In genomic region chr11:90687040-90687439, GRCm38 (mm10) we compare ENCODE assay signal across 8 mouse cellular contexts. TPM values are rescaled to one million over a fixed set of nuclear protein-coding genes. Genes with fewer than 3 reads are reported as not detected.
DNase-seq lines count a peak whose midpoint lies in the region; ATAC-seq and TF ChIP-seq lines count a peak whose summit lies in the region.

No protein-coding gene starts in this region.

- H3K9ac ChIP-seq in ES-E14 (ENCODE audit: insufficient read depth, low read depth, low read length, poor library complexity, severe bottlenecking) = peak overlapping the region; percentile 83
- peak overlapping the region; percentile 81 for H3K9ac ChIP-seq in liver, embryonic 15.5 days

- no peaks in the 10 kb centered on the region for H3K9me3 ChIP-seq in ES-E14 (ENCODE audit: control insufficient read depth, insufficient read depth, low read depth, low read length)
- H3K9me3 ChIP-seq in liver, embryonic 15.5 days (replicated peaks) = no peaks in the 10 kb centered on the region

- in situ Hi-C loops in ES-E14 (cut with MboI; ENCODE audit: low sequenced_read_pairs in 2 of 2, unreplicated experiment in 2 of 2) = no loop called here

- ATAC-seq in liver, embryonic 15.5 days (ENCODE audit: insufficient read depth) = peak; percentile 79

- intact Hi-C loops in gastrocnemius, postnatal 14 days (cut with DNase I; ENCODE audit: low total_unique reads) = no loop called here

- H3K36me3 ChIP-seq in ES-E14 (ENCODE audit: control insufficient read depth, insufficient read depth, low read length, poor library complexity, severe bottlenecking) = no peaks in the 10 kb centered on the region
- H3K36me3 ChIP-seq in liver, embryonic 15.5 days (replicated peaks) = peaks cover 27% of the 10 kb centered on the region

- DNase-seq in gastrocnemius, postnatal 10 days = peak; percentile 12
- DNase-seq in gastrocnemius, postnatal 14 days = no peak
- no peak for DNase-seq in ES-E14 (ENCODE audit: low read depth, low spot score)
- peak; percentile 8 for DNase-seq in forelimb bud, embryonic 11.5 days (ENCODE audit: low read depth, low spot score)
- DNase-seq in B cell, adult 2 months = no peak
- no peak for DNase-seq in layer of hippocampus, adult 8-10 months (ENCODE audit: low spot score in 2 of 2)
- DNase-seq in gastrocnemius, adult 8-10 months (ENCODE audit: low spot score in 2 of 2) = no peak

- H3K4me2 ChIP-seq in liver, embryonic 15.5 days = peak overlapping the region; percentile 94

- under 1% methylated on average over 17 of the region's 17 CpGs for WGBS in liver, embryonic 15.5 days (ENCODE audit: insufficient replicate concordance)

- H3K27me3 ChIP-seq in liver, embryonic 15.5 days = no peaks in the 10 kb centered on the region

- peaks cover 2 to 3% of the 10 kb centered on the region in 2 experiments; a peak in 1 of 4 replicates for H3K4me1 ChIP-seq in ES-E14 (ENCODE audit: control insufficient read depth in 2 of 2, insufficient read depth in 2 of 2, low read length in 2 of 2, poor library complexity in 1 of 2)
- peaks cover 49% of the 10 kb centered on the region for H3K4me1 ChIP-seq in liver, embryonic 15.5 days (replicated peaks)

- H3K27ac ChIP-seq in ES-E14 (ENCODE audit: insufficient read depth, low read depth, low read length, poor library complexity, severe bottlenecking) = no peak overlapping the region
- peak overlapping the region; percentile 81 for H3K27ac ChIP-seq in liver, embryonic 15.5 days (replicated peaks)

- H3K4me3 ChIP-seq in ES-E14 (ENCODE audit: insufficient read depth in 1 of 2, low read depth in 1 of 2, low read length in 2 of 2, poor library complexity in 1 of 2, severe bottlenecking in 1 of 2) = peak overlapping the region; percentile 85 to 90
- H3K4me3 ChIP-seq in liver, embryonic 15.5 days (replicated peaks) = peak overlapping the region; percentile 84

TF ChIP-seq in ES-E14, 5 proteins besides CTCF, POLR2A, EP300 and RAD21:
- TF ChIP-seq ZC3H11A (IDR thresholded peaks at IDR 0.05; ENCODE audit: borderline replicate concordance, low read depth, low read length) (no peak), HCFC1 (IDR thresholded peaks at IDR 0.05; ENCODE audit: borderline replicate concordance, insufficient read depth, low read length) (no peak), CHD2 (IDR thresholded peaks at IDR 0.05; ENCODE audit: low read depth, low read length) (no peak), MAFK (IDR thresholded peaks at IDR 0.05; ENCODE audit: insufficient read depth, low read depth, low read length) (no peak), ZNF384 (IDR thresholded peaks at IDR 0.05; ENCODE audit: low read depth, low read length) (no peak)

RNA-seq across cellular contexts. Expression of gene Tom1l1, which starts 1.1 kb away (rescaled TPM):
- 10 to 100 TPM; 13.7 to 16.5 TPM for total RNA-seq in gastrocnemius, postnatal 10 days (2021)
- total RNA-seq in gastrocnemius, postnatal 14 days (2021) = 10 to 100 TPM; 12.7 to 13.6 TPM
- 12.0 and 14.3 TPM in 2 replicates for total RNA-seq in ES-E14 (2012; rRNA removed)
- polyA plus RNA-seq in liver, embryonic 15.5 days (2015; fragmentation: Nextera tagmentation; extraction: Ambion mirVana) = 50.5 and 53.4 TPM in 2 replicates
- total RNA-seq in layer of hippocampus, adult 8-10 months (2022) = 10 to 100 TPM; 21.5 to 26.9 (median 22.9) TPM
- 10 to 100 TPM; 12.3 to 18.3 (median 14.4) TPM for total RNA-seq in gastrocnemius, adult 8-10 months (2022)

RNA-seq across cellular contexts. Expression of gene Cox11, which starts 49.1 kb away (rescaled TPM):
- 10 to 100 TPM; 21.6 to 22.2 TPM for total RNA-seq in gastrocnemius, postnatal 10 days (2021)
- total RNA-seq in gastrocnemius, postnatal 14 days (2021) = 10 to 100 TPM; 21.9 to 26.3 TPM
- total RNA-seq in ES-E14 (2012; rRNA removed) = 29.6 and 32.4 TPM in 2 replicates
- 24.2 and 26.0 TPM in 2 replicates for polyA plus RNA-seq in liver, embryonic 15.5 days (2015; fragmentation: Nextera tagmentation; extraction: Ambion mirVana)
- total RNA-seq in layer of hippocampus, adult 8-10 months (2022) = 10 to 100 TPM; 22.7 to 29.0 (median 26.8) TPM
- 10 to 100 TPM; 19.1 to 24.1 (median 21.0) TPM for total RNA-seq in gastrocnemius, adult 8-10 months (2022)

RNA-seq across cellular contexts. Expression of gene Stxbp4, which starts 49.2 kb away (rescaled TPM):
- total RNA-seq in gastrocnemius, postnatal 10 days (2021) = 10 to 100 TPM; 11.4 to 13.5 TPM
- total RNA-seq in gastrocnemius, postnatal 14 days (2021) = 10 to 100 TPM; 13.2 to 23.0 TPM
- 7.7 and 10.8 TPM in 2 replicates for total RNA-seq in ES-E14 (2012; rRNA removed)
- polyA plus RNA-seq in liver, embryonic 15.5 days (2015; fragmentation: Nextera tagmentation; extraction: Ambion mirVana) = 6.4 and 6.7 TPM in 2 replicates
- 10 to 100 TPM; 12.6 to 20.2 (median 15.5) TPM for total RNA-seq in layer of hippocampus, adult 8-10 months (2022)
- 10 to 100 TPM; 12.8 to 17.7 (median 16.9) TPM for total RNA-seq in gastrocnemius, adult 8-10 months (2022)

Comparison
In these comparisons a context has a peak if more than half of its experiments do, and no peak if none do; other contexts are left out.
1. DNase-seq: peak in gastrocnemius, postnatal 10 days (single experiment) and forelimb bud, embryonic 11.5 days (single experiment); none in gastrocnemius, postnatal 14 days (single experiment), ES-E14 (single experiment), B cell, adult 2 months (0 of 2), layer of hippocampus, adult 8-10 months (0 of 2) and gastrocnemius, adult 8-10 months (0 of 2).